Mouse (Mus musculus) MEL (cell line): ENCODE results near the gene Rnf151. TPM values are rescaled to one million over a fixed set of nuclear protein-coding genes. Genes with fewer than 3 reads are reported as not detected.

Experiments
- DNase-seq: peaks from one replicate; pipeline ENCODE4 v3.0.0; 2011; ENCODE audit warnings: low read depth, low spot score
- H3K27ac ChIP-seq: 2 replicates; pipeline ENCODE4 v1.5.1; 2012; ENCODE audit warnings: low read depth, mild to moderate bottlenecking, control low read depth, low read length, moderate library complexity; ENCODE audit not compliant: control insufficient read depth
- H3K27me3 ChIP-seq, 2 experiments: fragments of 150-350 bp in 1 of 2; sonication (generic) in 1 of 2; 2 replicates each; pipeline ENCODE4 v1.6.1; 2012; ENCODE audit warnings: low read length in 2 of 2, mild to moderate bottlenecking in 2 of 2, improper control_type of control experiment in 1 of 2, moderate library complexity in 1 of 2; ENCODE audit not compliant: insufficient read depth in 2 of 2, control insufficient read depth in 1 of 2
- H3K36me3 ChIP-seq, 2 experiments: 2 replicates each; pipeline ENCODE4 v1.6.1; 2012 to 2014; ENCODE audit warnings: low read length in 2 of 2, improper control_type of control experiment in 1 of 2, inconsistent platforms in 1 of 2, mild to moderate bottlenecking in 1 of 2; ENCODE audit not compliant: insufficient read depth in 2 of 2, control insufficient read depth in 1 of 2
- H3K4me1 ChIP-seq, 2 experiments: fragments of 150-350 bp in 1 of 2; sonication (generic) in 1 of 2; 2 replicates each; pipeline ENCODE4 v1.6.1; 2012; ENCODE audit warnings: low read length in 2 of 2, improper control_type of control experiment in 1 of 2, mild to moderate bottlenecking in 1 of 2; ENCODE audit not compliant: insufficient read depth in 2 of 2, control insufficient read depth in 1 of 2
- H3K4me3 ChIP-seq, 2 experiments: fragments of 150-350 bp in 1 of 2; sonication (generic) in 1 of 2; 2 replicates each; pipeline ENCODE4 v1.5.1; 2012; ENCODE audit warnings: low read depth in 2 of 2, low read length in 2 of 2, mild to moderate bottlenecking in 2 of 2, moderate library complexity in 2 of 2, control low read depth in 1 of 2, improper control_type of control experiment in 1 of 2; ENCODE audit not compliant: control insufficient read depth in 1 of 2, insufficient read depth in 1 of 2
- H3K79me2 ChIP-seq: 2 replicates; pipeline ENCODE4 v1.6.1; 2012; ENCODE audit warnings: mild to moderate bottlenecking, low read length, moderate library complexity; ENCODE audit not compliant: control insufficient read depth, poor library complexity, insufficient read depth
- H3K9ac ChIP-seq: 2 replicates; pipeline ENCODE4 v1.6.1; 2012; ENCODE audit warnings: low read depth, mild to moderate bottlenecking, control low read depth, low read length, moderate library complexity; ENCODE audit not compliant: control insufficient read depth, poor library complexity, severe bottlenecking
- H3K9me3 ChIP-seq: fragments of 150-350 bp; sonication (generic); replicated peaks from 2 replicates; pipeline ENCODE4 v1.6.1; 2012; ENCODE audit warnings: mild to moderate bottlenecking, low read length, improper control_type of control experiment, moderate library complexity; ENCODE audit not compliant: insufficient read depth
- BHLHE40 ChIP-seq: IDR thresholded peaks from 2 replicates; pipeline ENCODE4 v1.6.1; 2012; ENCODE audit warnings: low read depth, mild to moderate bottlenecking, inconsistent platforms, low read length, improper control_type of control experiment, borderline replicate concordance
- CHD2 ChIP-seq: IDR thresholded peaks from 2 replicates; pipeline ENCODE4 v1.6.1; 2011; ENCODE audit warnings: low read length, improper control_type of control experiment
- CTCF ChIP-seq, 3 experiments: IDR thresholded peaks in 2 of 3; conservative IDR thresholded peaks in 1 of 3; 2 replicates each; pipeline ENCODE4 v1.5.1; 2011 to 2012; ENCODE audit warnings: low read length in 3 of 3, low read depth in 2 of 3, mild to moderate bottlenecking in 2 of 3, improper control_type of control experiment in 1 of 3, inconsistent platforms in 1 of 3, mixed read lengths in 1 of 3, moderate library complexity in 1 of 3; ENCODE audit not compliant: control insufficient read depth in 1 of 3, insufficient read depth in 1 of 3, poor library complexity in 1 of 3, severe bottlenecking in 1 of 3
- ELF1 ChIP-seq: IDR thresholded peaks from 2 replicates; pipeline ENCODE4 v1.6.1; 2014; ENCODE audit warnings: low read depth, mild to moderate bottlenecking, inconsistent platforms, low read length, improper control_type of control experiment, moderate library complexity
- EP300 ChIP-seq, 2 experiments: IDR thresholded peaks; 2 replicates each; pipeline ENCODE4 v1.6.1; 2011; ENCODE audit warnings: improper control_type of control experiment in 2 of 2, low read length in 2 of 2, low read depth in 1 of 2, mild to moderate bottlenecking in 1 of 2
- GABPA ChIP-seq: IDR thresholded peaks from 2 replicates; pipeline ENCODE4 v1.6.1; 2012; ENCODE audit warnings: low read depth, mild to moderate bottlenecking, inconsistent platforms, low read length, improper control_type of control experiment, moderate library complexity
- KAT2A ChIP-seq: conservative IDR thresholded peaks from 2 replicates; pipeline ENCODE4 v1.6.1; 2012; ENCODE audit warnings: low read depth, low read length, improper control_type of control experiment, inconsistent platforms
- MAFK ChIP-seq: IDR thresholded peaks from 2 replicates; pipeline ENCODE4 v1.6.1; 2011; ENCODE audit warnings: low read depth, mild to moderate bottlenecking, low read length, improper control_type of control experiment, borderline replicate concordance
- MAX ChIP-seq: IDR thresholded peaks from 2 replicates; pipeline ENCODE4 v1.6.1; 2011; ENCODE audit warnings: low read length, improper control_type of control experiment
- MEF2A ChIP-seq: IDR thresholded peaks from 2 replicates; pipeline ENCODE4 v1.6.1; 2014; ENCODE audit warnings: low read depth, mild to moderate bottlenecking, inconsistent platforms, low read length, improper control_type of control experiment; ENCODE audit not compliant: poor library complexity, insufficient replicate concordance, severe bottlenecking; ENCODE audit errors: extremely low read depth
- MXI1 ChIP-seq: IDR thresholded peaks from 2 replicates; pipeline ENCODE4 v1.6.1; 2011; ENCODE audit warnings: mild to moderate bottlenecking, low read depth, low read length, improper control_type of control experiment
- MYB ChIP-seq: IDR thresholded peaks from 2 replicates; pipeline ENCODE4 v1.6.1; 2011; ENCODE audit warnings: mild to moderate bottlenecking, low read depth, low read length, improper control_type of control experiment
- MYC ChIP-seq: IDR thresholded peaks from 2 replicates; pipeline ENCODE4 v1.6.1; 2011; ENCODE audit warnings: low read depth, mild to moderate bottlenecking, low read length, improper control_type of control experiment, moderate library complexity
- NELFE ChIP-seq: IDR thresholded peaks from 2 replicates; pipeline ENCODE4 v1.6.1; 2011; ENCODE audit warnings: low read depth, low read length, improper control_type of control experiment
- NRF1 ChIP-seq: IDR thresholded peaks from 2 replicates; pipeline ENCODE4 v1.6.1; 2014; ENCODE audit warnings: low read depth, mild to moderate bottlenecking, inconsistent platforms, low read length, improper control_type of control experiment, moderate library complexity; ENCODE audit not compliant: poor library complexity, insufficient read depth, severe bottlenecking
- POLR2A ChIP-seq, 2 experiments: IDR thresholded peaks; 2 replicates each; pipeline ENCODE4 v1.6.1; 2011 to 2012; ENCODE audit warnings: low read length in 2 of 2, mild to moderate bottlenecking in 2 of 2, control low read depth in 1 of 2, improper control_type of control experiment in 1 of 2, low read depth in 1 of 2, moderate library complexity in 1 of 2; ENCODE audit not compliant: control insufficient read depth in 1 of 2, insufficient read depth in 1 of 2, poor library complexity in 1 of 2
- POLR2AphosphoS2 ChIP-seq: IDR thresholded peaks from 2 replicates; pipeline ENCODE4 v1.6.1; 2011; ENCODE audit warnings: low read length, improper control_type of control experiment
- RCOR1 ChIP-seq: IDR thresholded peaks from 2 replicates; pipeline ENCODE4 v1.6.1; 2012; ENCODE audit warnings: low read depth, mild to moderate bottlenecking, inconsistent platforms, low read length, improper control_type of control experiment
- SIN3A ChIP-seq: IDR thresholded peaks from 2 replicates; pipeline ENCODE4 v1.6.1; 2012; ENCODE audit warnings: low read length, improper control_type of control experiment, inconsistent platforms
- TBP ChIP-seq: IDR thresholded peaks from 2 replicates; pipeline ENCODE4 v1.8.0; 2011; ENCODE audit warnings: low read depth, low read length, improper control_type of control experiment
- TCF12 ChIP-seq: IDR thresholded peaks from 2 replicates; pipeline ENCODE4 v1.6.1; 2014; ENCODE audit warnings: low read depth, mild to moderate bottlenecking, inconsistent platforms, low read length, improper control_type of control experiment, moderate library complexity
- ZMIZ1 ChIP-seq: IDR thresholded peaks from 2 replicates; pipeline ENCODE4 v1.6.1; 2012; ENCODE audit warnings: low read depth, mild to moderate bottlenecking, inconsistent platforms, low read length, improper control_type of control experiment, moderate library complexity
- ZNF384 ChIP-seq: IDR thresholded peaks from 2 replicates; pipeline ENCODE4 v1.6.1; 2012; ENCODE audit warnings: low read depth, mild to moderate bottlenecking, inconsistent platforms, low read length, improper control_type of control experiment
- polyA plus RNA-seq, 2 experiments: library from polyadenylated mRNA; stranded (reverse) in 1 of 2; unstranded in 1 of 2; fragments of >175 nt in 1 of 2; fragments of >200 nt in 1 of 2; gene quantifications; 2 replicates each; pipeline versions ENCODE4 v1.2.1 to v1.2.4; 2012; ENCODE audit warnings: low replicate concordance in 2 of 2, low read depth in 1 of 2; ENCODE audit not compliant: insufficient read length in 2 of 2, insufficient read depth in 1 of 2, missing spikeins in 1 of 2
- total RNA-seq: library from RNA; depleted of rRNA; stranded (reverse); fragments of 300-350 nt; gene quantifications from 2 replicates; pipeline ENCODE4 v1.2.3, GENCODE M21; 2012

The Rnf151 gene
- total and polyA plus RNA-seq, 3 experiments: 0.23 to 0.40 TPM; not detected in 1

DNA sequence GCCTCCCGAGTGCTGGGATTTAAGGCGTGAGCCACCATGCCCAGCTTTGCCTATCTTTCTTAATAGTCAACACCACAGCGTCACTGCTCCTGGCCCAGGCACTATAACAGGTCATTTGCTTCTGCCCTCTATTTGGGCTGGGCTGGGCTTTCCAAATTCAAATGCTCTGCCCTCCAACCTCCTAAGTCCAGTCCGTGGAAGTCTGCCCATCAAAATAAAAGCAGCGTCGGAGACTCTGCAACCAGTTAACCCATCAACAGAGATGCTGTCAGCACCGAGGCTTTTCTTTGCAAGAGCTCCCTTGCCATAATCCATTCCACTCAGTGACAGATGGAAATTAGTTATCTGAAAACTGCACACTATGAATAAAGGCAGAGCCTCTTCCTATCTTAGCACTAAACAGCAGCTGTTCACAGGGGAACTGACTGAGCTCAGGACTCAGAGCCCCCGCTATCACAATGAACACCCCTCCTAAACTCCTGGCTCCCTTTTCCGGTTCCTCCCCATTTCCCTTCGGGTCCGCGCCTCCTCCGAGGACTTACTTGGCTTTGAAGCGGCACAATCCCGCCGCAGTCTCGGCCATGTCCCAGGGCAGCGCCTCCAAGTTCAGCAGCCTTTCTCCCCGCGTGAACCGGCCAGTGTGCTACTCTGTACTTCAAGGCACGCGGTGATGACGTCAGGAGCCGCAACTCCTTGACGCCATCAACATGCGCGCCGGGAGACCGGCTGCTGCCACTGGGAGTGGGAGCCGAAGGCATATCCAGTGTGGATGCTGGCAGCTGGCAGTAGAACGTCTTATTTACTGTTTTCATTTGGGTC, 10.7 kb downstream of the Rnf151 start, which contains the start of gene Tbl3 (continued):
- TF ChIP-seq MAX (peak; percentile 89), MYB (peak; percentile 26; the same call in 1 of the 2 replicates), POLR2A (IDR thresholded peaks at IDR 0.05; ENCODE audit: control insufficient read depth in 1 of 2, insufficient read depth in 1 of 2, low read depth in 1 of 2, low read length in 2 of 2, poor library complexity in 1 of 2) (peak; percentile 68 to 89; a peak in 3 of 4 replicates), POLR2AphosphoS2 (peak; percentile 87), SIN3A (peak; percentile 97), EP300 (IDR thresholded peaks at IDR 0.05; ENCODE audit: low read depth in 1 of 2, low read length in 2 of 2) (peak; percentile 72 to 78), MEF2A (no peak), ELF1 (peak; percentile 42), GABPA (peak; percentile 50; the same call in 1 of the 2 replicates), MAFK (no peak), NELFE (peak; percentile 96), BHLHE40 (0 out of 2 replicates have a peak, but pooled peaks have one; percentile 7), NRF1 (peak; percentile 47; the same call in 1 of the 2 replicates), MXI1 (peak; percentile 98), RCOR1 (peak; percentile 59; the same call in 1 of the 2 replicates), TBP (peak; percentile 79), ZNF384 (no peak), TCF12 (peak; percentile 72)

DNA sequence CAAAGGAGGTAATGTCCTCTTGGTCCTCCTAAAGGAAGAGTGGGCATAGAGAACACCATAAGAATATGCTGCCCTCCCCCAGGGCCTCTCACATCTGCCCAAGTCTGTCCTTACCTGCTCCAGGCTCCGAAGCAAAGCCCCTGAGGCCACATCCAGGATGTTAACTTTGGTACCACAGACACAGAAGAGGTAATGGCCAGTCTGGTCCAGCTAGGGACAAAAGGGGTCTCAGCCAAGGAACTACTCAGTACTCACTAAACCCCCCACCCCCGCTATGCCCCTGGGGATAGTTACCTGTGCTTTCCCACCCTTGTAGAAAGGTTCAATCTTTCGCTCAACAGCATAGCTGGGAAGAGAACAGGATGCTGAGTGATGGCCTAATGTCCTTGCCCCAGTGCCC, 12.0 kb downstream of the Rnf151 start:
- DNase-seq: no peak
- Histone ChIP-seq H3K4me1 (peaks cover 0 to 2% of the 10 kb centered on the region in 2 experiments; a peak in 1 of 4 replicates), H3K9ac (no peak overlapping the region), H3K27ac (no peak overlapping the region), H3K4me3 (no peak overlapping the region), H3K9me3 (no peaks in the 10 kb centered on the region), H3K27me3 (no peaks in the 10 kb centered on the region), H3K79me2 (peaks cover 7% of the 10 kb centered on the region), H3K36me3 (peaks cover 0 to 5% of the 10 kb centered on the region in 2 experiments; a peak in 2 of 4 replicates)
- no peak for TF ChIP-seq ZNF384
- no peak for TF ChIP-seq CTCF (IDR thresholded peaks at IDR 0.05 in 2 of 3, conservative IDR thresholded peaks at IDR 0.05 in 1 of 3; ENCODE audit: control insufficient read depth in 1 of 3, insufficient read depth in 1 of 3, low read depth in 2 of 3, low read length in 3 of 3, poor library complexity in 1 of 3, severe bottlenecking in 1 of 3)
- TF ChIP-seq ZMIZ1: no peak
- no peak for TF ChIP-seq CHD2
- no peak for TF ChIP-seq MEF2A
- no peak for TF ChIP-seq MYC
- TF ChIP-seq KAT2A: no peak
